Mouse (Mus musculus) right cerebral cortex, postnatal 14 days (tissue): ENCODE results near the gene Map9.
"Not testable (repeated sequence)": the region's sequence is repeated elsewhere in the genome, so short reads cannot be mapped to it uniquely, and the experiment has no call there.

Experiments
- DNase-seq: peaks from one replicate; pipeline ENCODE4 v3.0.0; 2022

The Map9 gene

DNA sequence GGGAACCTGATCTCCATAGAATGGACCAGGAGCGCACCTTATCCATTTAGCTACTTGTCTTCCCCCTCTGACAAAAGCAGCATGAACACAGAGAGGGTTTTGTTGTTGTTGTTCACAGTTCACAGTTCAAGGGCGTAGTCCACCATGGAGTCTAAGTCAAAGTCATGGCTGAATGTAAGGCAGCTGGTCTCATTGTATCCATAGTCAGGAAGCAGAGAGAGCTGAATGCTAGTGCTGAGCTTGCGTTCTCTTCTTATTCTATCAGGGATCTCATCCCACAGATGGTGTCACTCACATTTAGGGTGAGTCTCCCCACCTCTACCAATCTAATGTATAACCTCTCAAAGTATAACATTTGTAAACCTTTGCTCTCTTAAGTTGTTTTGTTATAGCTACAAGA, 60.1 kb downstream of the Map9 start:
- no peak for DNase-seq

DNA sequence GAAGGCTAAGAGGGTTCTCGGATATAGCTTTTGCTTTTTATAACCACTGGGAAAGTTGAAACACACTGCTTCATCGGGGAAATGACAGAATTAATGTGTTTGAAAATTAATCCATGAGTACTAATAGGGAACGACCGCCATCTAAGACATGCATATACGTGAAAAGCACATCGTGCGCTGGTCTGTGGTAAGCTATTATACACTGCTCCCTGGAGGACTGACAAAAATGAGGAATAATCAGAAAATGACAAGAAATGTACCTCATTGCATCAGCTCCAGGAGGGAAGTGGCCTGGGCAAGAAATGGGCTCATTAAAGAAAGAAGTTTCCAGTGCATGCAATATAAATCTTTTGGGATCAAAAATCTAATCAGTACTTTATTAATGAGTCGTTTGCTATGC, 77.5 kb downstream of the Map9 start:
- DNase-seq = no peak

DNA sequence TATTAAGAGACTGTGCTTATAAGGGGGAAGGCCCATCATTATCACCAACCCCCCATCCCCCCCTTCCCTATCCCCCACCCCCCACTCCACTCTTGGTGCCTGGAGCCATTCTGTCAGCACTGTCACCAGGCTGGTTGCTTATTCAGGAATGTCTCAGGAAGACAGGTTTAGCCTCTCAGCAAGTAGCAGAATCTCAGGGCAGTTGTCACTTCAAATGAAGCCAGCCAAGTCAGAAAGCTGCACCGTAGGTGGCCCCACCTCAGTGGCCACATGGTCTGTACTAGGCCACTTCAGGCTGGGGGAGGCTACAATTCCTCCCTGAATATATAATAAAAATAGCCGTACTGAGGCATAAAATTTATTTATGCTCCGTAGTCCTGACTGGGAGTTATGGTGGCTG, 83.1 kb downstream of the Map9 start:
- no peak for DNase-seq

DNA sequence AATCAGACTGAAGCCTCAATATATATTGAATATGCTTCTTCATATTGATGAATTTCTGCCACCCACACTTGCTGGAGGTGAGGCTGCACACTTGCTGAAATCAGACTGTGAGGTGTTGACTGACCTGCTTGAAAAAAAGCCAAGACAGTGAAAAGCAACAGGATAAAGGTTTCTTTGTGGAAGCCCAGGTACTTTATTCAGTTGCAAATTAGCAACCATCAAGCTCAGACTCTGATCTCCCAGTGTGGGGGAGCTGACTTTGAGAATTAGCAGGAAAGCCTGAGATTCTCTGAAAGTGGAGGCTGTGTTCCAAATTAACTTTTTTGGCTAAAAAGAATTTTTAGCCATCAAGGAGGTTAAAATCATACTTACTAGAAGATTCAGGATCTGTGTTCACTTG, 83.8 kb downstream of the Map9 start:
- not testable (repeated sequence) for DNase-seq
